Mouse (Mus musculus) small intestine, adult 2 months (tissue): ENCODE measurements around the gene Agrp.

Experiments used
- CTCF ChIP-seq: fragments of 200-500 bp; IDR thresholded peaks from 2 replicates; pipeline ENCODE4 v1.5.1; 2012; ENCODE audit warnings: low read depth, mild to moderate bottlenecking, control low read depth, inconsistent platforms, low read length, moderate library complexity, mixed read lengths; ENCODE audit not compliant: insufficient replicate concordance, insufficient read length; ENCODE audit errors: extremely low read depth
- POLR2A ChIP-seq: fragments of 200-500 bp; IDR thresholded peaks from 2 replicates; pipeline ENCODE4 v1.6.1; 2012; ENCODE audit warnings: low read depth, mild to moderate bottlenecking, control low read depth, inconsistent platforms, low read length, moderate library complexity

DNA sequence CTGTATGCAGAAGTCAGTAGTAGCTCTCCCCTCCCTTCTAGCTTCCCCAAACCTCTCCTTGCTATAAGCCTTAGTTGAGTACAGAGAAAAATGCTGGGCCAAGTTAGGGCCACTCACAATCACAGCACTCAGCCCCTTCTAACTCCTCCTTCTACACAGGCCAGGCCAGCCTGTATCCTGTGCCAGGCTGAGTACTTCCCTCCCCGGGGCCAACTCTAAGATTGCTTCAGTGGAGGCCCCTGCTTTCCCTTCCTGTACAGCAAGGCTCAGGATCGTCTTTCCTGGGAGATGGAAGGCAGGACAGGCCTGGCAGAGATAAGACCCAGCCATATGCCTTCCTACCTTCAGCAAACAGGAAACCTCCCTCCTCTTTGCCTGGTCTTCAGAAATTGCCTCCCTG lies 103.8 kb downstream of the Agrp start:
- TF ChIP-seq POLR2A (no peak), CTCF (no peak)
